Mouse (Mus musculus) large intestine, adult 2 months (tissue): ENCODE measurements around the gene Lmod3. TPM values are rescaled to one million over a fixed set of nuclear protein-coding genes. Genes with fewer than 3 reads are reported as not detected.
"Not testable (repeated sequence)": the region's sequence is repeated elsewhere in the genome, so short reads cannot be mapped to it uniquely, and the experiment has no call there.

ENCODE experiments used
- DNase-seq: peaks from one replicate; pipeline ENCODE4 v3.0.0-alpha.2; 2012; ENCODE audit warnings: low read depth, low spot score
- WGBS: fragments of 180-500 bp; shearing (Covaris S2); methylation state at CpG from one replicate; pipeline ENCODE4 v1.1.7; 2018; 5-methylcytosine and 5-hydroxymethylcytosine counted together
- polyA plus RNA-seq: library from polyadenylated mRNA; depleted of rRNA; stranded (reverse); fragments of >200 nt; gene quantifications from 2 replicates; pipeline ENCODE4 v1.2.3, GENCODE M21; 2012

Lmod3 gene
- polyA plus RNA-seq, 1 experiment, result 0.07 TPM

- no peak for DNase-seq
- WGBS, result 2% methylated on average over 19 of the region's 19 CpGs
Measured at GRCm38 (mm10) chr6:97278014-97278787, 25.6 kb upstream of the Lmod3 start.

GRCm38 (mm10) chr6:97276890-97277497 is 24.4 kb upstream of the Lmod3 start:
- WGBS, result 29% methylated on average over 5 of the region's 5 CpGs
- DNase-seq, result no peak

- no peak for DNase-seq
- WGBS, result 11% methylated on average over 4 of the region's 4 CpGs
Measured at GRCm38 (mm10) chr6:97276366-97276765, 23.8 kb upstream of the Lmod3 start.

- WGBS, result 30% methylated on average over 4 of the region's 4 CpGs
- DNase-seq, result no peak
Measured at GRCm38 (mm10) chr6:97275760-97276159, 23.2 kb upstream of the Lmod3 start.

GRCm38 (mm10) chr6:97273777-97274176 is 21.2 kb upstream of the Lmod3 start:
- WGBS, result 83% methylated on average over 3 of the region's 3 CpGs
- no peak for DNase-seq

- 84% methylated on average over 16 of the region's 16 CpGs for WGBS
- no peak for DNase-seq
Measured at GRCm38 (mm10) chr6:97273058-97273710, 20.6 kb upstream of the Lmod3 start.

- 83% methylated on average over 2 of the region's 2 CpGs for WGBS
- no peak for DNase-seq
Measured at GRCm38 (mm10) chr6:97272349-97272748, 19.8 kb upstream of the Lmod3 start.

GRCm38 (mm10) chr6:97269596-97269995 is 17.0 kb upstream of the Lmod3 start:
- no peak for DNase-seq
- 78% methylated on average over 11 of the region's 11 CpGs for WGBS

GRCm38 (mm10) chr6:97267132-97267531 is 14.6 kb upstream of the Lmod3 start:
- no peak for DNase-seq
- WGBS, result 92% methylated on average over 2 of the region's 2 CpGs

GRCm38 (mm10) chr6:97266661-97267060 is 14.1 kb upstream of the Lmod3 start:
- DNase-seq, result no peak
- 79% methylated on average over 4 of the region's 4 CpGs for WGBS

GRCm38 (mm10) chr6:97265705-97266104 is 13.1 kb upstream of the Lmod3 start:
- 83% methylated on average over 3 of the region's 3 CpGs for WGBS

GRCm38 (mm10) chr6:97265240-97265639 is 12.7 kb upstream of the Lmod3 start:
- 56% methylated on average over 8 of the region's 8 CpGs for WGBS
- no peak for DNase-seq

More at GRCm38 (mm10) chr6:97265705-97266104, 13.1 kb upstream of the Lmod3 start:
- no peak for DNase-seq

GRCm38 (mm10) chr6:97263750-97264149 is 11.2 kb upstream of the Lmod3 start:
- DNase-seq, result not testable (repeated sequence)

- 46% methylated on average over 4 of the region's 4 CpGs for WGBS
- no peak for DNase-seq
Measured at GRCm38 (mm10) chr6:97262229-97262628, 9.7 kb upstream of the Lmod3 start.

- DNase-seq, result not testable (repeated sequence)
- 91% methylated on average over 2 of the region's 2 CpGs for WGBS
Measured at GRCm38 (mm10) chr6:97259926-97260325, 7.4 kb upstream of the Lmod3 start.

GRCm38 (mm10) chr6:97258489-97258888 is 5.9 kb upstream of the Lmod3 start:
- no peak for DNase-seq
- WGBS, result 88% methylated on average over 1 of the region's 1 CpGs

- WGBS, result 63% methylated on average over 5 of the region's 5 CpGs
- no peak for DNase-seq
Measured at GRCm38 (mm10) chr6:97252086-97252485, 473 bp downstream of the Lmod3 start.

GRCm38 (mm10) chr6:97250966-97251365 is 1.6 kb downstream of the Lmod3 start:
- 27% methylated on average over 6 of the region's 6 CpGs for WGBS
- DNase-seq, result peak; percentile 47

GRCm38 (mm10) chr6:97245200-97245599 is 7.4 kb downstream of the Lmod3 start:
- DNase-seq, result no peak

GRCm38 (mm10) chr6:97242522-97242921 is 10.0 kb downstream of the Lmod3 start:
- WGBS, result 56% methylated on average over 4 of the region's 4 CpGs

GRCm38 (mm10) chr6:97240092-97240491 is 12.5 kb downstream of the Lmod3 start:
- WGBS, result 91% methylated on average over 5 of the region's 5 CpGs
- no peak for DNase-seq

More at GRCm38 (mm10) chr6:97242522-97242921, 10.0 kb downstream of the Lmod3 start:
- DNase-seq, result no peak
